Mouse (Mus musculus) liver, postnatal 0 days (tissue): ENCODE measurements around the gene Gm48551.

ENCODE experiments used
- CTCF ChIP-seq: sonication (generic); IDR thresholded peaks from 2 replicates; pipeline ENCODE4 v1.5.1; 2016; ENCODE audit warnings: antibody characterized with exemption, low read depth
- EP300 ChIP-seq: IDR thresholded peaks from 2 replicates; pipeline ENCODE4 v1.6.1; 2016; ENCODE audit warnings: antibody characterized with exemption, low read depth, mild to moderate bottlenecking

- no peak for TF ChIP-seq CTCF
- TF ChIP-seq EP300 = no peak
Measured at GRCm38 (mm10) chr10:81404720-81405119, 20.5 kb downstream of the Gm48551 start.
